Mouse (Mus musculus) adrenal gland (tissue): ENCODE measurements at regions not wholly inside any gene's neighbourhood (a gene's known extent, or its start where the extent isn't known, plus 50 kb on each side); places are given as distances from the start of the nearest gene placed in this dataset.

Source experiments
- microRNA-seq, 2 experiments: library from miRNA; unstranded; fragments of <30 nt; microRNA quantifications; one replicate each; pipeline ENCODE4; 2019

Small RNAs in the stretch of these regions (microRNA-seq; reads per million reads assigned to microRNA genes)
- 0 to 0.12 reads per million in 2 experiments for gene Gm25306
